Mouse (Mus musculus) layer of hippocampus, adult 9-10 months (tissue): ENCODE data around the gene Sh3pxd2a.

ENCODE experiments used
- DNase-seq: peaks from one replicate; pipeline ENCODE4 v3.0.0; 2022; ENCODE audit warnings: low spot score

Sh3pxd2a gene

DNA sequence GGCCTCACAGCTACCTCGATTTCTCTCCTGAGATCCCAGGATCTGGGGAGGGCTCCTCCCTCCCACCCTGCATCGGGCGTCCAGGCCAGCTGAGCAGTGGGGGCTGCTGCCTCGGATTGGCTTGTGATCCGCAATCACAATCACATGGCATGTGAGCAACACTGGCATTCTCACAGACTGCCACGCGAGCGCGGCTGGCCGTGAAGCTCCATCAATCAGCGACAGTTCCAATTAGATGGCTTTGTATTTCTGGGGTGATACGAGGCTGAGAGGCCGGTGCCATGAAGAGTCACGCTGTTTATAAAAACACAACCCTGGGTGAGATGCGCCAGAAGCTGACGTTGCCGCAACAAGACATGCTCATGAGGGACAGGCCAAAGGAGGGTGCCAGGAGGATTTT, 129.5 kb downstream of the Sh3pxd2a start:
- no peak for DNase-seq

DNA sequence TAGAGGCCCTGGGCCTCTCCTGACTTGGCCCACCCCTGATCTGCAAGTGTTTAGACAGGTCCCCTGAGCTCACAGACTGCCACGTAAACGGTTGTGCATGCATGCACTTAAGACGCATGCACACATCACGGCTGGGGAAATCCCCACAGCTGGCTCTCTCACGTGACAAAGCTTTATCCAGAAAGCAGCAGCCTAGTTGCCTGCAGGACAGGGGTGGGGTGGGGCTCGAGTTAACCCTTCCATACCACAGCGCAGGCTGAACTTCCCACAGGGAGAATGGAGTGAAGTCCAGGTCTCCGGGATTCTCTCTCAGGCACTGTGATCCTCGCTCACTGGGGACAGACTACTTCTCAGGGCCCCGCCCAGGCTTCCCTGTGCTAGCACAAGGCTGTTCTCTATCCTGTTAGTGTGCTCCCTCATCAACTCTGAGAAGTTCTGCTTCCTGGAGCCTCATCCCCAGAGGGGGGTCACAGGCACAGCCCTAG, 133.4 kb downstream of the Sh3pxd2a start:
- no peak for DNase-seq

DNA sequence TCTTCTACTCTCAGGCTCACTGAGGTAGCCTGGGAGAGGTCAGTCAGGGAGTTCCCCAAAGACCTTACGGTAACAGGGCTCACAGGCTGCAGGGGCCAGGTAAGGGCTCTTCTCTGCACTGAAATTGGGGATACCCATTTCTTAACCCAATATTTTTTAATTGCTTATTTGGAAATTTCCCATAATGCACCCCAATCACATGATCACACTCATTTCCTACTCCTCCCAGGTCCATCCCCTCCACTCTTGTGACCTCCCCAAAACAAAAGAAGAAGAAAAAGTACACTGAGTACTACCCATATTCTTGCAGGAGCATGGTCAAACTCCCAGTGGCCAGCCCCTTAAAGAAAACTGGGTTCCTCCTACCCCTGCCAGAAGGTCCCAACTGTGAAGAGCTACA, 135.1 kb downstream of the Sh3pxd2a start:
- no peak for DNase-seq

DNA sequence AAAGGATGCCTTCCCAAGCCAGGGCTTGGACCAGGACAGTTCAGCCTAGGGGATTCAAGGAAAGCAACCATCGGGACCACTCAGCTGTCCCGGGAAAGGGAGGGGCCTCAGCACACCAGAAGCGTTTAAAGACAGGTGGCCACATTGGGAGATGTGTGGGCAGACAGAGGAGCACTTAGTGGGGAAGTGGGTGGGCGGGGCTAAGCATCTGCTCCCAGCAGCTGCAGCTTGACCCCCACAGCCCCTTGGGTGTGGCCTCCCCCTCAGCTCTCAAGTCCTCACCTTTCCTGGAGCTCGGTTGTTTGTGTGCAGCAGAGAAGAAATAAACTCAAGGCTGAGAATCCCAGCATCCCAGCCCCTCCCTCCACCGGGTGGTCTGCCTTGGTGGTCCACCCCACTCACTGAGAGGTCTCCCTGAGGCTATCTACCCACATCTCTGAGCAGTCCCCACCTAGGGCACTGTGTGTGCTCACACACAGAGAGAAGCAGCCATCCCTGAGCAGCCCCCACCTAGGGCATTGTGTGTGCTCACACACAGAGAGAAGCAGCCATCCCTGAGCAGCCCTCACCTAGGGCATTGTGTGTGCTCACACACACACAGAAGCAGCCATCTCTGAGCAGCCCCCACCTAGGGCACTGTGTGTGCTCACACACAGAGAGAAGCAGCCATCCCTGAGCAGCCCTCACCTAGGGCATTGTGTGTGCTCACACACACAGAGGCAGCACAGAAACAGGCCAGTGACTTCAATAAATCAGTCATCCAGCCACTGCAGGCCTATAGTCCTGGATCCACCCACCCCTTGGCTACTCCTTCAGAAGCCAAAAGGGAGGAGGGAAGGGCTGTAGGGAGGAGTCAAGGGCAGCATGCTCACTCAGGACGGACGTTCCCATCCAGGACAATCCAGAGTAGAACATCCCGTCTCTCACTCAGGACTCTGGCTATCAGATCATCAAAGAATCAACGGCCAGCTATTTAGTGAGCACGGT, 136.0 kb downstream of the Sh3pxd2a start:
- no peak for DNase-seq

DNA sequence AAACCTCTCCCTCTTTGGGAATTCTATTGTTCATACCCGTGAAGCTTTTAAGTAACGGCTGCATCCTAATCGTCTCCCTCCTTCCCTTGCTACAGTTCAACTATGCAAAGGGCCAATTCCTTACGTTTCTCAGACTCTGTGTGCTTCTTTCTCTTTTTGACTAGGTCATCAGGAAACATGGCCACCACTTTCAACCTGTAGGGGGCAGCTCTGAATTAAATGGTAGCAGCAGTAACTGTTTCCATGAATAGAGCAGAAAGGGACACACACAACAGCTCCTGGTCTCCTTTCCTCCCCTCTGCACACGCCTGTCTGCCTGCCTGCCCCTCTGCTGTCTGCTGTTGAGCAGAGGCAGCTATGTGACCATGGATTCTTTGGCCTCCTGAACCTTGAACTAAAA, 138.3 kb downstream of the Sh3pxd2a start:
- no peak for DNase-seq

DNA sequence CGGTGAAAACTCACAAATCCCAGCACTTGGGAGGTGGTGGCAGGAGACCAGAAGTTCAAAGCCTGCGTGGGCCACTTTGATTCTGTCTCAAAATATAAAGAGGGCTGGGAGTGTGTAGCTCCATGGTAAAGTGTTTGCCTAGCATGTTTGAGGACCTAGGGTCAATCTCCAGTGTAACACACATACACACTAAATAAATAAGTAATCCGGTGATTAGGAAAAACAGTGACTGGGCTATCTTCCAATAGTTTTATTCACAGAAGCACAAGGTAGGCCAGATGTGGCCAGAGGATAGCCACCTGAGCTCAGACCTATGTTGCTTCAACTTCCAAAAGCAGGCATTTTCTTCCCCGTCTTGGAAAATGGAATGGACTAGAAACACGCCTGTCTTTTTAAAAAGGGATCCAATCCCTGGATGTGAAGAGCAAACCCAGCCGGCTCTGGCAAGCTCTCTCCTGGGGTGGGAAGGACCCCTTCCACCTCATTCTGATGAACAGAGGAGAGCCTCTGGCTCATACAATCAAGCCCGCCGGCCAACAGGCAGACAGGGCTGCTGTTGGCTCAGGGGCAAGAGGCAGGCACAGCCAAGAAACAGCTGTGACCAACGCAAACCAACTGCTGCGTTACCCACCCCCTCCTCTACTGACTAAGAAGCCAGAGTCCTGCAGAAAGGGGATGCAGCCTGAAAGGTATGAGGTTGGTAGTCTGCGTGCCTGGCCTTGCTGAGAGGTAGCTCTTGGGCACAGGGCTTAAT, 140.9 kb downstream of the Sh3pxd2a start:
- DNase-seq = no peak

DNA sequence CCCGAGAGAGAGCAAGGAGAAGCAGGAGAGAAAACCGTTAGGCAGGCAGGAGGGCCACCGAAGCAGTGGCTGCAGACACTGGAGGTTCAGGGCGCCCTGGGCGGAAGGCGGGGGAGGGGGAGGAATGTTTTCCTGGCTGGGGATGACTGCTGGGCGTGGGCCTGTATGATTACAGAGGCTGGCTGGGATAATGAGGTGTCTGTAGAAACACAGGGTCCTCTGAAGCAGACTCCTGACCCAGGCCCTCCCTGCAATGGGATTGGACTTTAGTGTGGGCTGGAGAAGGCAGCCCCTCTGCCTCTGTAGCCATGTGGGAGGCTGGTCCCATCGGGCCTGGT, 143.9 kb downstream of the Sh3pxd2a start:
- no peak for DNase-seq

DNA sequence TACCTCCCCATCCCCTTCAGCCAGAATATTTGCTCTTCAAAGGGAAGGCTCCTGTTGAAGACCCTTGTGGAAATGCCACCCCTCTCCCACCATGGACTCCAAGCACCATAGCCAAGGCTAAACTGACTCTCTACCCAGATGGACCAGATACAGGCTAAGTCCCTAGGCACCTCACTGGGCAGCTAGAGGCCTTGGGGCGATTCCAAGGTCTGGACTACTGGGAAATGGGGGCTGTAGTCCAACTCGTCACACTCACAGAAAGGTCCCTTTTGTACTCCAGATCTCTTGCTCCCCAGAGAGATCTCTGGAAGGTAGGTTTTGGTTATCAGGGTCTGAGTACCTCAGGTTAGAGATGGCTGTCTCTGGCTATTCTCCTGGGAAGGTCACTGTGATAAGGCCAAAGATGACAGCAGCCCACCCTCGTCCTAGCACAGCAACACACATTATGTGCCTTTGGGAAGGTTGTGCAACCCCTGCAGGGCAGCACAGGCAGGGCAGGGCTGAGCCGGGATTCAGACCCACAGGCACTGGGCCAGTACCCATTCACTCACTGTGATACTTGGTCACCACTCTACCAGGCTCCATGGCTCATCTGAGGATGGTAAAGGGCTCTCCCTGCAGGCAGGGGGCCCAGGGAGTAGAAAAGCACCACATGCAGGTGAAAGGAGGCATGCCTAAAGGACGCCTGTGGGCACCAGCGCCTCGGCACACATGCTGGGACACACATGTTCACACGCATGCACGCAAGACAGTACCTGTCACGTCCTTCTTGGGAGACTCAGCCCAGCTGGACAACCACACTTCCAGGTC, 144.5 kb downstream of the Sh3pxd2a start:
- DNase-seq = no peak

DNA sequence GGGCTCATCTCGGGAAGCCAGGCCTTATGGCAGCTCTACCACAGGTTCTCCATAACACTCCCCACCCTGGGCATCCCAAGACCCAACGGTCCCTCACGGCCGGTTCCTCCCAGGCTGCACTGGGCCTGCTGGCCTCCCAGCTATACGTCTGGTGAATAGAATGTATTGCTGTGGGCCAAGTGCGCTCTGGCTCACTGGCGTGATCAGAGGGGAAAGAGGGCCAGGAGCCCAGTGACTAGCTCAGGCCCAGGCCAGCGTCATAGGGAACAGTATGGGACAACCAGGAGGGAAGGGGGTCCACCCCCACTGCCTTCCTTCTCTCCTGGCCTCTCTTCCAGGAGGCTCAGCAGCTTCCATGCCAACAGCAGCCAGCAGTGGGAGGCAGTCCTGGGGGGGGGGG, 145.1 kb downstream of the Sh3pxd2a start:
- no peak for DNase-seq

DNA sequence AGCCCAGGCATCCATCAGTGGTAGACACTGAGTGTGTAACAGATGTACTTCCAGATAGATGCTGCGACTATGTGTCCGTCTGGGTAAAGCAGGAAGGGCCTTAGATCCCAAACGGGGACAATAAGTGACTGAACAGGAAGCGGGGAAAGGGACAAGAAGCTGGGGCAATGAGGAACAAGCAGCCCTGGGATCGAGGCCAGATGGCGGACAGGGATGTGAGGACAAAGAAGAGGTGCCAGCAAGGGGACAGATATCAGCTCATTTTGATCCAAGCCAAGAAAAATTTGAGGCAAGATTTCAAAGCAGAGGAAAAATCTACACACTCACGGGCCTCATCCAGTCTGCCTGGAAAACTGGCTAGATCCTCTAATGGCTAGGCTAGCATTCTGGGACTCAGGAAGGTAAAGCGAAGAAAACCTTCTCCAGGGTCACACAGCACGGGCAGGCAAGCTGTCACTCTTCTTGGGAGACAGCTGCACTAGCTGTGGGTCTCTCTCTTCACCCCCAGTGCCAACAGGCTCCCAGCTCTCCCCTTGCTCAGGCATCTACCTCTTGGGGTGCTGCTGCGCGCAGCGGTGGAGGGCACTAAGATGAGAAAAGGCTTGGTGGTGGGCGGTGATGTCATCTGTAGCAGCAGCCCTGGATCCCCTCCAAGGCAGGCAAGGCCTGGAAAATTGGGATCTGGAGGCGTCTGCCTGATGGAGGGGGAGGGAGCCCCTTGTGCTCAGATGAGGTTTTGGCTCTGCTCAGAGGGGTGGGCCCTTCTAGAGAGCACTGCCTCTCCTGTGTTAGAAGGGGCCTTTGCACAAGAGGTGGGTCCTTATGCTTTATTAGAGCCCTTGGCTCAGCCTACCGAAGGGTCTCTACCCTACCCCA, 146.9 kb downstream of the Sh3pxd2a start:
- no peak for DNase-seq

DNA sequence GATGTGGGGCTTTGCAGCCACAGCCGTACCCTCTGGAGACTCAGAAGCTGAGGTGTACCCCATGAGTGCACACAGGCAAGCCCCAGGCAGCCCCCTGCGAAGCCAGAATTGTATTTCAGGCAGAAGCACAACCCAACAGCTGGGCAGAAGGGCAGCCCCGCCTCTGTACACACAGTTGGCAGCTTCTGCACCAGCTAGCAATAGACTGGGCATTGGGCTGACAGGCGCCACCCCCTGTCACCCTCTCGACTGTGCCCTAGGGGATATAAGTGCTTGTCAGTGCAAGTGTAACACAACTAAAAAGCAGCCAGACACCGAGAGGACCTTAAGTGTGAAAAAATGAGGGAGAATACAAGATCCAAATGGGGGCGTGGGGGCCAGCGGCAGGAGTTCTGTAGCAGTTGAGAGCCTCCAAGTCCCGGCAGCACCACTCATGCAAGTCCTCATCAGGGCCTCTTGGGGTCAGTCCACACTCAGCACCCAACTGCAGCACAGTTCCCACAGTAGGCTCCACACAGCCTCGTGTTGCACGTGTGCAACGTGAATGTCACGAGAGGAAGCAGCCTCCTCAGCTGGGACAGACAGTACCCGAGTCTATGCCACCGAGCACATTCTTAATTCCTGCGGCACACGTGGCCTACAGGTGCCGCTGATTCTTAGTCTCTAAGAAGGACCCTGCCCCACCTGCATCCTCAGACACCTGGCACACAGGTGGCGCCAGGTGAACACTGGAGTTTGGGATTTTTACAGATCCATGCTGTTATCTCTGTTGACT, 147.7 kb downstream of the Sh3pxd2a start:
- DNase-seq = no peak

DNA sequence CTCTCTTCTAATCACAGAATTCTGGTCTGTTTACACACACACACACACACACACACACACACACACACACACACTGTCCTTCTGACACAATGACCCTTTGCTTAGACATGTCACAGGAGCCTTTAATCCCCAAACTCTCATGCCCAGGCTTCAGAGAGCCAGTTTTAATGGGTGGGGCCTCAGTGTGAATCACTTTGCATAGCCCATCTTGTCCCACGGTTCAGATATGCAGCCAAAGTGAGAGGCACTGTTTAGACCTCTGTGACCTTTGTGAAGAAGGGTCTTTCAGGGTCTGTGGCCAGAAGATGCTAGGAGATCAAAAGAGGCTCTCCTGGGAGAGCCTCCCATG, 148.3 kb downstream of the Sh3pxd2a start:
- no peak for DNase-seq

DNA sequence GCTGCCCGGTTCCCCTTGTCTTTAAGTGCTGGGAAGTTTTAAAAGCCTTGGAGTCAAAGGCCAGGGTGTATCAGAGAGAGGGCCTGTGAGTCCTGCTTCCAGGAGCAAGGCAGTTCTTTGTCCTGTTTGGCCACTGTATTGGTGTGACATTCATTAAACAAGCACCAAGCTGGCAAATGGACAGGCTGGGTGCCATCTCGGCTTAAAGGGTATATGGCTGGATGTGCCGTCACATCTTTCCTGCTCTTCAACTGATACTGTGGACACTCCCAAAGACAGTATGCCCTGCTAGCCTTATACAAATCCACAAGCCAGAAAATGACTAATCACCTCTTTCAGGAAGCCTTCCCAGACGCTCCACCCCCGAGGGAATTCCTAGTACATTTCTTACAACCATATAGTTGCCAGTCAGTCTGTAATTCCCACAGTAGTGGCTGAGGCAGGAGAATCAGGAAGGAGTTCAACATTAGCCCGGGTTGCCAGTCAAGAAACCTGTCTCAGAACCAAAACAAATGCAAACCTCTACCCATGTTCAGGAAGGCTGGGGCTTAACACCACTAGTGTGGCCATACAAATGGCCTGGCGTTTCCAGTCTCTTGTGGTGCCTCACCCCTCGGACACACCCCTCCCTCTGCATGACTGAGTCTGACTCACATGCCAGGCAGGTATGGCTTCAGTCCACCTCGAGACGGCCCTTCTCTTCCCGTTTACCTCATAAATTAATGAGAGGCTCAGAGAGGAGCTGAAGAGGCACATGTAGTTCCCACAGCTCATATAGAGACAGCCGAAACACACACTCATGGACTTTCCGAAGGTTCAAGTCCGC, 148.9 kb downstream of the Sh3pxd2a start:
- no peak for DNase-seq

DNA sequence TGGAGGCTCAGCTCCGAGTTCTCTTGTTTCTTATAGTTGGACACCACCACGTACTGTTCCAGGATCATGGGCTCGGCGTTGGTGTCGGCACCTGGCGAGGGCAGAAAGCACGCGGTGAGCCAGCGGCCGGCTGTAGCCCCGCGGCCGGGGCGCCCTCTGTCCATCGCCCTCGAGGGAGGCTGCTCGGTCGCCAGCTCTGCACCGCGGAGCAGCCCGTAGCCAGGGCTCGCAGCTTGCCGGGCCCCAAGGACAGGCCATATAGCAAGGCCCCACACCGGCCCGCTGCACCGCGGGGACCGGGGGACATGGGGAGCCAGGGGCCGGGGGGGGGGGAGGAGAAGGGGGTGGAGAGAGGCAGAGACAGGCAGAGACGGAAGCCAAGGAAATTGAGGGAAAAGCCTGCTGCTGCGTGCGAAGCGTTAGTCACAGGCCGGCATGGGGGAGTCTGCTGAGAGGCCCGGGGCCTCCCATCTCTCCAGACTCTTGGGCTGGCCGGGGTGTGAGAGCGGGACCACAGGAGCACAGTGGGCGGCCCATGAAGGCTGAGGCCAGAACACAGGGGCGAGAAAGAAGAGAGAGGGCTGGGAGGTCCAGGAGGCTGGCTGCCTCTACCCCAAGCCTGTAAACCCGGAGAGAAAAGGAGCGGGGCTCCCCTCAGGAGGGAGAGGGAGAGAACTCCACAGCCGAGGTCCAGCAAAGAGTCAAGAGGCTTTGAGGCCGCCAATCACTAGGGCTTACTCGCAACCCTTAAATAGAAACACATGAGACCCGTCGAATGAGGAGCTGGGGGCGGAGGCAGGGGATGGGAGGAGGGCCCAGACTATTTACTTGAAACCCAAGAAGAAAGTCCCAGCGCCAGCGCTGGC, 149.9 kb downstream of the Sh3pxd2a start:
- DNase-seq = no peak

DNA sequence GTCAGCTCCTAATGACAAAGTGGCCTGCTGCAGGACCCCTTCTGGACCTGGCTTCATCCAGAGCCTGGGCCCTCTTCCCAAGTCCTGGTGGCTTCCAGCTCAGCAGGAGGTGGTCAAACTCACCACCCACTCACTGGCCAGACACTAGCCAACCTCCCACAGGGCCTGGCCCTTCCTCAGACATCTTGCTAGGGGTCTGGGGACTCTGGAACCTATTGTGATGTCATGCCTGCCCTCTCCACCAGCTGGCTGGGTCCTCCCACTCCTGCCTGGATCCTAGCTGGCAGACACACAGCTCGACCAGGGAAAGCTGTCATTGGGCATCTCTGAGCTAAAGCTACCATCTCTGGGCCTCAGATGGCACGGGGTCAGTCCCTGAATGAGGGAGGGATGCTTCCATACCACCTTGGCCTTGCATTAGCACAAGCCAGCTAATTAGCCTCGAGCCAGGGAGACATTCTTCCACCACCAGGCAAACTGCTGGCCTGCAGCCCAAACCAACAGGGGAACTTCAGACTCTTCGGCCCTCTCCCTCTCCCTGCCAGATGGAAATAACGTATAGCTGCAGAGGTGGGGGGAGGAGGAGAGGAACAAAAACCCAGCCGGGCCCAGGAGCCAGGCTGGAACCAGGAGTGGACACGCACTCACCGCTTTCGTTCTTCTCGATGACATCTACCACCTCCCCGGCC, 150.7 kb downstream of the Sh3pxd2a start:
- no peak for DNase-seq

DNA sequence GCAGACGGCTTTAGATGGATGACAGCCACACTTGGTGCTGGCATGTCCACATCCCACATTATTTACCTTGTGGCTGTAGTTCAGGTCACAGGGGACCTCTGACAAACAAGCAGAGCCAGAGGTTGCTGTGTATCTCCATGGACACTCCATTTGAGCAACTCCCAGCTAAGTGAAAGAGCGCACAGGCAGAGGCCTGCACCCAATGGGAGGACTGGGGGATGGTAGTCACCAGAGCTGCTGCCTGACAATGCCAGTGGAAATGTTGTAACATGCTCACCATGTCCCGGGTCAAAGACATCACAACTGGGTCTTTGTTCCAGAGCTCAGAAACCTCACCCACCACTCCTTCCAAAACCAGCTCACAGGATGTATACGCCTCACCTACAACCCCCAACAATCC, 153.0 kb downstream of the Sh3pxd2a start:
- no peak for DNase-seq

DNA sequence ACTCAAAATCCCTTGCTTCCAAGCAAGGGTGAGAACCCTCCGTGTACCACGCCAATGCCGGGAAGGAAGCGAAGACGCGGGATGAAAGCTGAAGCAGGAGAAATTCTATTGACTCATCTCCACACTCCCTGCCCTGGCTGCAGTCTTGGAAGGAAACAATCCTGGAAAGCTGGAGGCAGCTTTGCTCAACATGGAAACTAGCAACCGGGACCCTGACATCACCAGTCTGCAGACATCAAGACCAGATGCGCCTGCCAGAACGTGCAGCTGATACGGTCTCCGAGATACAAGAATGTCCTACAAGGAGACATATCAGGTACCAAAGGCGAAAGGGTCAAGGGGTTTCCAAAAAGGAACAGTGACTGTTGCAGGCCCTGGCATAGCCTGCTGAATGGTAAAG, 154.4 kb downstream of the Sh3pxd2a start:
- DNase-seq = no peak

DNA sequence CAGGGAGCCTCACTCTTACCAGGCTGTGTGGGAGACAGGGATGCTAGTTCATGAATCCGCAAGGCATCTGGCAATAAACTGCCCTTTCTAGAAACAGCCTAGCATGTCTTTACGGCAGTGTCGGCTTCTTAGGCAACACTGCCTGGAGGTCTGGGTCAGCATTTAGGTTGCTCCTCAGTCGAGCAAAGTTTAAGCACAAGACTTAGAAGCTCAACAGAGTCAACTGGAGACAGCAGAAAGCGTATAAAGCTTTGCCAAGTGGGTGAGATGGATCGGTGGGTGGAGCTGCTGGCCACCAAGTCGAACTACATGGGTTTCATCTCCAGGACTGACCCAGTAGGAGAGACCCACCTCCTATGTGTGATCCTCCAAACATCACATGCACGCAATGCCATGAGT, 157.3 kb downstream of the Sh3pxd2a start:
- no peak for DNase-seq
